Mouse (Mus musculus) limb, embryonic 15.5 days (tissue): ENCODE measurements around the gene Fhit. TPM values are rescaled to one million over a fixed set of nuclear protein-coding genes. Genes with fewer than 3 reads are reported as not detected.

Source experiments
- ATAC-seq: fragments of 200-750 bp; cut with Nextera tagmentation; 2 replicates; pipeline ENCODE4 v1.8.0; 2017; ENCODE audit warnings: low read depth, moderate TSS enrichment; ENCODE audit not compliant: insufficient number of reproducible peaks, low FRiP score, low TSS enrichment
- H3K27ac ChIP-seq: fragments of 300-500 bp; sonication (generic); 2 replicates; pipeline ENCODE4 v1.5.1; 2015; ENCODE audit warnings: moderate library complexity, mild to moderate bottlenecking, inconsistent platforms
- H3K27me3 ChIP-seq: fragments of 300-500 bp; sonication (generic); 2 replicates; pipeline ENCODE4 v1.6.1; 2015; ENCODE audit warnings: inconsistent platforms
- H3K36me3 ChIP-seq: fragments of 300-500 bp; sonication (generic); 2 replicates; pipeline ENCODE4 v1.6.1; 2015; ENCODE audit warnings: inconsistent platforms
- H3K4me1 ChIP-seq: fragments of 300-500 bp; sonication (generic); 2 replicates; pipeline ENCODE4 v1.6.1; 2015; ENCODE audit warnings: inconsistent platforms
- H3K4me2 ChIP-seq: fragments of 300-500 bp; sonication (generic); 2 replicates; pipeline ENCODE4 v1.6.1; 2015; ENCODE audit warnings: mild to moderate bottlenecking, inconsistent platforms
- H3K4me3 ChIP-seq: fragments of 300-500 bp; sonication (generic); 2 replicates; pipeline ENCODE4 v1.5.1; 2015; ENCODE audit warnings: mild to moderate bottlenecking, inconsistent platforms
- H3K9ac ChIP-seq: fragments of 300-500 bp; sonication (generic); 2 replicates; pipeline ENCODE4 v1.6.1; 2015; ENCODE audit warnings: inconsistent platforms
- H3K9me3 ChIP-seq: fragments of 300-500 bp; sonication (generic); 2 replicates; pipeline ENCODE4 v1.6.1; 2016; ENCODE audit warnings: inconsistent platforms
- WGBS: fragments of 180-500 bp; shearing (Covaris S2); methylation state at CpG from one replicate; pipeline ENCODE4 v1.1.7; 2015; 5-methylcytosine and 5-hydroxymethylcytosine counted together
- polyA plus RNA-seq: library from polyadenylated mRNA; unstranded; fragments of >200 nt; fragmentation: Nextera tagmentation; extraction: Ambion mirVana; gene quantifications from 2 replicates; pipeline ENCODE4 v1.2.1, GENCODE M21; 2015

Fhit gene
- polyA plus RNA-seq, 1 experiment from 2014 or later: 5.2 TPM

DNA sequence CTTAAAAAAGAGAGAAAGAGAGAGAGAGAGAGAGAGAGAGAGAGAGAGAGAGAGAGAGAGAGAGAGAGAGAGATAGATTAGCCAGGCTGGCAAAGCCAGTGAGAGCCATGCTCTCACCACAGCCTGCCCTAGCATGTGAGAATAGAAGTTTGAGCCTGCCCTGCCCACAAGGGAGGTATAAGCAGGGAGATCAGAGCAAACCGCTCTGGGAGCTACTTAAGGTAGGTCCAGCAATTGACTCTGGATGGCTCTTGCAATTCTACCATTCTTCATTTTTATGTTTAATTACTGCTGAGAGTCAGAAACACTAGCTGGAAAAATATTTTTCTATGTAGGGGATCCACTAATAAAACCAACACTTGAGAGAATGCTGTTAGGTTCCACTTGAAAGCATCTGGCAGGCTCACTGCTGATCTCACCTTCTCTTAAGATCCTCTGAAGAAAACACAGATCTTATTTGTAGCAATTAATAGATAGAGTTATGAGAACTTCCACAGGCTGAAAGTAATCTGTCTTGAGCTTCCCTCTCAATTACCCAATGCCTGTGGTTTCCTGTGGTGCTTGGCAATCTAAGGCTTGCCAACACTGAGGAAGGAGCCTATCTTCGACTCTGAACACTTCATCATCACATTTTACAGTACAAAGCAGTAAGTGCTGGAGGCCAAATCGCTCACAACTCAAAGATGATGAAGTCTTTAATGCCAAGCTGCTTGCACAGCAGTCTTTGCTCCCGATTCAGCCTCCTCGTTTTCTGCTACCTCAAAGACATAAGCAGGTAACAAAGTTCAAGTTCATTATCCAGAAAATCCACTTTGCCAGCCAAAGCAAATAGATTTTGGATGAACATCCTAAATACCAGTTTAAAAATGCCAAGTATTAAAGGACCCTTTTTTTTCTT lies 793.8 kb downstream of the Fhit start:
- H3K4me3 ChIP-seq: no peak overlapping the region
- 45% methylated on average over 5 of the region's 5 CpGs for WGBS
- no peak overlapping the region for H3K4me2 ChIP-seq
- no peak overlapping the region for H3K27ac ChIP-seq
- no peaks in the 10 kb centered on the region for H3K36me3 ChIP-seq
- H3K4me1 ChIP-seq: no peaks in the 10 kb centered on the region
- no peak overlapping the region for H3K9ac ChIP-seq
- ATAC-seq: no peak
- H3K27me3 ChIP-seq: no peaks in the 10 kb centered on the region
- no peaks in the 10 kb centered on the region for H3K9me3 ChIP-seq

- Histone ChIP-seq H3K27ac (no peak overlapping the region), H3K36me3 (no peaks in the 10 kb centered on the region), H3K9ac (no peak overlapping the region), H3K4me2 (no peak overlapping the region), H3K27me3 (no peaks in the 10 kb centered on the region), H3K9me3 (no peaks in the 10 kb centered on the region), H3K4me1 (no peaks in the 10 kb centered on the region), H3K4me3 (no peak overlapping the region)
- ATAC-seq: no peak
- 89% methylated on average over 4 of the region's 4 CpGs for WGBS
These were observed 795.0 kb downstream of the Fhit start for GRCm38 (mm10) chr14:10366808-10367207.

DNA sequence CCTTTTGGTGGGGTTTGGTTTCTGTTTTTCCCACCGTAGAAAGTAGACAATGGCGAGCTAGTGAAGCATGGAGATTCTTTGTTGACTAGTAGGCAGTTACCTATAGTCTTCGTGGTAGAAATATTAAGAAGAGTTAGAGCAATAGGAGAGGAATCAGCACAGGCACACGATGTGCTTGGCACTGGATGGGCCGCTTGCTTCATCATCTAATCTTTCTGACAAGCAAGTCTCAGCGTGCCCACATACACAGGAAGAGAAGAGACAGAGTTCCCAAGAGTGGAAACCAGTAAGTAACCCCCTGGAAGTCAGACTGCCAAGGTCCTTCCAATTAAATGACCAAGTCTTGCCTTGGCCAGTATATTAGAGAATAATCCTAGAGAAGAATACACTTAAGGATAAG lies 797.6 kb downstream of the Fhit start:
- no peak overlapping the region for H3K9ac ChIP-seq
- no peaks in the 10 kb centered on the region for H3K4me1 ChIP-seq
- ATAC-seq: no peak
- WGBS: 79% methylated on average over 6 of the region's 6 CpGs
- no peaks in the 10 kb centered on the region for H3K36me3 ChIP-seq
- H3K4me3 ChIP-seq: no peak overlapping the region
- H3K27me3 ChIP-seq: no peaks in the 10 kb centered on the region
- H3K9me3 ChIP-seq: no peaks in the 10 kb centered on the region
- H3K27ac ChIP-seq: no peak overlapping the region
- H3K4me2 ChIP-seq: no peak overlapping the region

- no peaks in the 10 kb centered on the region for H3K27me3 ChIP-seq
- no peak for ATAC-seq
- no peak overlapping the region for H3K4me3 ChIP-seq
- 74% methylated on average over 1 of the region's 1 CpGs for WGBS
- H3K9ac ChIP-seq: no peak overlapping the region
- H3K4me1 ChIP-seq: no peaks in the 10 kb centered on the region
- H3K27ac ChIP-seq: no peak overlapping the region
- no peak overlapping the region for H3K4me2 ChIP-seq
- no peaks in the 10 kb centered on the region for H3K36me3 ChIP-seq
- H3K9me3 ChIP-seq: no peaks in the 10 kb centered on the region
These were observed 798.5 kb downstream of the Fhit start for GRCm38 (mm10) chr14:10363306-10363705.

DNA sequence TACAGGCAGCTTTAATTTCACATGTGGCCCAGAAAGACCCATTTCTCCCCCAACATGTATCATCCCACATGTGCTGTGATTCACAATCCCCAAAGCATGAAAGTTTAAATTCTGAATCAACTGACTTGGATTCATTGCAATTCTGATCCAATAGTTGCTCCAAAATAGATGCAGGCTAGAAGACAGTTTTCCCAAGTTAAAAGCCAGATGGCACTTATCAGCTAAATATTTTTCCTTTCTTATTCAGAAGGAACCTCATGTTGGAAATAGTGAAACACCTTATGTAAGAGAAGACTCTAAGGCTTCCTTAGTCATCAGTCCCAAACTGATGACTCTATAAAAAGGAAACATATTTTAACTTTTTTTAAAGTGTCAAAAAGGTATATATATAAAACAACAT lies 815.9 kb downstream of the Fhit start:
- no peak overlapping the region for H3K4me2 ChIP-seq
- no peak for ATAC-seq
- H3K27ac ChIP-seq: no peak overlapping the region
- H3K4me3 ChIP-seq: no peak overlapping the region
- H3K4me1 ChIP-seq: no peaks in the 10 kb centered on the region
- H3K27me3 ChIP-seq: no peaks in the 10 kb centered on the region
- H3K9ac ChIP-seq: no peak overlapping the region
- H3K36me3 ChIP-seq: no peaks in the 10 kb centered on the region
- no peaks in the 10 kb centered on the region for H3K9me3 ChIP-seq

GRCm38 (mm10) chr14:10344064-10344463 lies 817.8 kb downstream of the Fhit start:
- Histone ChIP-seq H3K36me3 (no peaks in the 10 kb centered on the region), H3K4me1 (no peaks in the 10 kb centered on the region), H3K4me3 (no peak overlapping the region), H3K27me3 (no peaks in the 10 kb centered on the region), H3K27ac (no peak overlapping the region), H3K9ac (no peak overlapping the region), H3K4me2 (no peak overlapping the region), H3K9me3 (no peaks in the 10 kb centered on the region)
- 82% methylated on average over 1 of the region's 1 CpGs for WGBS
- no peak for ATAC-seq

GRCm38 (mm10) chr14:10316764-10317163 lies 845.1 kb downstream of the Fhit start:
- ATAC-seq: no peak
- no peak overlapping the region for H3K9ac ChIP-seq
- H3K4me3 ChIP-seq: no peak overlapping the region
- no peak overlapping the region for H3K4me2 ChIP-seq
- no peaks in the 10 kb centered on the region for H3K9me3 ChIP-seq
- WGBS: 86% methylated on average over 3 of the region's 3 CpGs
- no peaks in the 10 kb centered on the region for H3K36me3 ChIP-seq
- H3K27me3 ChIP-seq: no peaks in the 10 kb centered on the region
- H3K4me1 ChIP-seq: no peaks in the 10 kb centered on the region
- no peak overlapping the region for H3K27ac ChIP-seq

GRCm38 (mm10) chr14:10312190-10312589 lies 849.6 kb downstream of the Fhit start:
- no peaks in the 10 kb centered on the region for H3K36me3 ChIP-seq
- no peaks in the 10 kb centered on the region for H3K27me3 ChIP-seq
- no peak overlapping the region for H3K4me2 ChIP-seq
- H3K9me3 ChIP-seq: no peaks in the 10 kb centered on the region
- WGBS: 64% methylated on average over 1 of the region's 1 CpGs
- H3K4me3 ChIP-seq: no peak overlapping the region
- H3K9ac ChIP-seq: no peak overlapping the region
- H3K4me1 ChIP-seq: no peaks in the 10 kb centered on the region
- no peak for ATAC-seq
- H3K27ac ChIP-seq: no peak overlapping the region

DNA sequence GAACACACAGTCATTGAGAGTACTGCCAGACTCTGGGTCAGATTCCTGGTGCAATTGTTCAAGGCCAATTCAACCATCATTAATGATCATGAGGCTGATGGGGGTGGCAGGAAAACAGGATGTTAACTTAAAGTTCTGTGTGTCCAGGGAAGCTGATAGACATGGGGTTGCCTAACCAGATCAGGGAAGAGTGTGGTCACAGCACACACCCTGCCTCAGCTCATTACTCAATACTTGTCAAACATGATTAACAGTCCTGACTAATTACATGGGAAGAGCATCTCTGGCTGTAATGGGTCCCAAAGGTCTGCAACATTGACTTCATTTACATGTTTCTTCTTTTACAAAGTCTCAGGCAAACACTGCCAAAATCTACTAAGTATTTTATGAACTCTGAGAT lies 856.5 kb downstream of the Fhit start:
- no peak overlapping the region for H3K9ac ChIP-seq
- no peaks in the 10 kb centered on the region for H3K36me3 ChIP-seq
- H3K4me1 ChIP-seq: no peaks in the 10 kb centered on the region
- no peak overlapping the region for H3K4me2 ChIP-seq
- no peaks in the 10 kb centered on the region for H3K27me3 ChIP-seq
- no peak for ATAC-seq
- H3K4me3 ChIP-seq: no peak overlapping the region
- H3K9me3 ChIP-seq: no peaks in the 10 kb centered on the region
- no peak overlapping the region for H3K27ac ChIP-seq

DNA sequence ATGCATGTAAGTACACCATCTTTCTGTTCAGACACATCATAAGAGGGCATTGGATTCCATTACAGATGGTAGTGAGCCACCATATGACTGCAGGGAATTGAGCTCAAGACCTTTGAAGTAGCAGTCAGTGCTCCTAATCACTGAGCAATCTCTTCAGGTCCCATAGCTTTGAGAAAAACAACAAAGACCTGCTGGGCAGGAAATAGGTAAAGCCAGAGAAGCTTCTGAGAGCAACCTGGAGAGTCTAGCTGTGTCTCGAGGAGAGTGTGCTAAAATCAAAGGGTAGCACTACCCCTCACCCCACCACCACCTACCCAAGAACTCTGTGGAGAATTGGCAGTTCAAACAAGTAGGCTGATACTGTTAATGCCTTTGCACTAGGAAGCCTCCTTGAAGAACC lies 860.3 kb downstream of the Fhit start:
- Histone ChIP-seq H3K27me3 (no peaks in the 10 kb centered on the region), H3K4me1 (no peaks in the 10 kb centered on the region), H3K4me2 (no peak overlapping the region), H3K4me3 (no peak overlapping the region), H3K27ac (no peak overlapping the region), H3K9ac (no peak overlapping the region), H3K9me3 (no peaks in the 10 kb centered on the region), H3K36me3 (no peaks in the 10 kb centered on the region)
- WGBS: 41% methylated on average over 1 of the region's 1 CpGs
- no peak for ATAC-seq

GRCm38 (mm10) chr14:10300914-10301313 lies 860.9 kb downstream of the Fhit start:
- H3K9ac ChIP-seq: no peak overlapping the region
- H3K4me2 ChIP-seq: no peak overlapping the region
- no peak overlapping the region for H3K27ac ChIP-seq
- no peaks in the 10 kb centered on the region for H3K9me3 ChIP-seq
- no peaks in the 10 kb centered on the region for H3K36me3 ChIP-seq
- no peak for ATAC-seq
- WGBS: 59% methylated on average over 3 of the region's 3 CpGs
- no peaks in the 10 kb centered on the region for H3K27me3 ChIP-seq
- H3K4me3 ChIP-seq: no peak overlapping the region
- H3K4me1 ChIP-seq: no peaks in the 10 kb centered on the region

- ATAC-seq: no peak
- WGBS: 52% methylated on average over 2 of the region's 2 CpGs
- no peak overlapping the region for H3K4me2 ChIP-seq
- no peaks in the 10 kb centered on the region for H3K36me3 ChIP-seq
- H3K9ac ChIP-seq: no peak overlapping the region
- no peak overlapping the region for H3K4me3 ChIP-seq
- no peaks in the 10 kb centered on the region for H3K27me3 ChIP-seq
- no peaks in the 10 kb centered on the region for H3K4me1 ChIP-seq
- H3K27ac ChIP-seq: no peak overlapping the region
- no peaks in the 10 kb centered on the region for H3K9me3 ChIP-seq
These were observed 862.8 kb downstream of the Fhit start for GRCm38 (mm10) chr14:10299030-10299429.

GRCm38 (mm10) chr14:10289043-10289442 lies 872.8 kb downstream of the Fhit start:
- Histone ChIP-seq H3K27ac (no peak overlapping the region), H3K4me2 (no peak overlapping the region), H3K9me3 (no peaks in the 10 kb centered on the region), H3K9ac (no peak overlapping the region), H3K4me3 (no peak overlapping the region), H3K4me1 (no peaks in the 10 kb centered on the region), H3K27me3 (no peaks in the 10 kb centered on the region), H3K36me3 (no peaks in the 10 kb centered on the region)
- ATAC-seq: no peak
- 83% methylated on average over 5 of the region's 5 CpGs for WGBS
